Mouse (Mus musculus): Measurements from ENCODE around the gene Vapb. TPM values are rescaled to one million over a fixed set of nuclear protein-coding genes. Genes with fewer than 3 reads are reported as not detected.

The Vapb gene
- total RNA-seq, 2 experiments from 2014 or later = 105 to 110 TPM

DNA sequence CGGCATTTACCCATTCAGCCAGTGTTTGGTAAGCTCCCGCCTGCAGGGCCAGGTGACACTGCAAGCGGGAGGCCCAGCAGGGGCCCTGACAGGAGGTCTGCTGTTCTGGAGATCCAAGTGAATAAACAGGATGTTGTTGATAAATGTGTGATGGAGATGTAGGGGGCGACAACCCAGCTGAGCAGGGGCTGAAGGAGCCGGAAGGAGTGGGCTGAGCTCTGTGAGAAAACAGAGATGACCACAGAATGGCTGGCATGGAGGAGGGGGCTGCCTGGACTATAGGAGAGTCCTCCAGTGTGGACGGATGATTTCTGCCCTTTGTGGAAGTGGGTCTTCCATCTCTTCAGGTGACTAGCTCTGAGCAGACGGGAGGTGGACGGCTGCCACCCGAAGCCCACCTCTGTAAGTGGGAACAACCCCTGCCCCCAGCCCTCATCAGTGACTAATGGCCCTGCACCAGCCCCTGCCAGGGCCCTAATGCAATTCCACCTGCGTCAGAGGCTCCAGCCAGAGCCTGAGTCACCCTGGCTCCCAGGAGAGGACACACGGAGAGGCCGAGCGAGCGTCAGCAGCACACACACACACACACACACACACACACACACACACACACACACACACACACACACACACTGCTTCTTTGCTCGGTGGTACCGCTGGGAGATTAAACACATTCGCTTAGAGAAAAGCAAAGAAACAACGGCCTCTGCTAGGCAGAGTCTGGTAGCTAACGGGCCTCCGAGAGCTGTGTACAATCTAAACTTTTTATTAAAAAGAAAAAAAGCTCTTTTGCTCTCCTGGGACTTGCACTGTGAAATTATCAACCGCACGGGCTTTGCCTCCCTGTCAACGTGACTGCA lies 52.9 kb downstream of the Vapb start:
- no peak for DNase-seq (ENCODE audit: low spot score in 2 of 2)

DNA sequence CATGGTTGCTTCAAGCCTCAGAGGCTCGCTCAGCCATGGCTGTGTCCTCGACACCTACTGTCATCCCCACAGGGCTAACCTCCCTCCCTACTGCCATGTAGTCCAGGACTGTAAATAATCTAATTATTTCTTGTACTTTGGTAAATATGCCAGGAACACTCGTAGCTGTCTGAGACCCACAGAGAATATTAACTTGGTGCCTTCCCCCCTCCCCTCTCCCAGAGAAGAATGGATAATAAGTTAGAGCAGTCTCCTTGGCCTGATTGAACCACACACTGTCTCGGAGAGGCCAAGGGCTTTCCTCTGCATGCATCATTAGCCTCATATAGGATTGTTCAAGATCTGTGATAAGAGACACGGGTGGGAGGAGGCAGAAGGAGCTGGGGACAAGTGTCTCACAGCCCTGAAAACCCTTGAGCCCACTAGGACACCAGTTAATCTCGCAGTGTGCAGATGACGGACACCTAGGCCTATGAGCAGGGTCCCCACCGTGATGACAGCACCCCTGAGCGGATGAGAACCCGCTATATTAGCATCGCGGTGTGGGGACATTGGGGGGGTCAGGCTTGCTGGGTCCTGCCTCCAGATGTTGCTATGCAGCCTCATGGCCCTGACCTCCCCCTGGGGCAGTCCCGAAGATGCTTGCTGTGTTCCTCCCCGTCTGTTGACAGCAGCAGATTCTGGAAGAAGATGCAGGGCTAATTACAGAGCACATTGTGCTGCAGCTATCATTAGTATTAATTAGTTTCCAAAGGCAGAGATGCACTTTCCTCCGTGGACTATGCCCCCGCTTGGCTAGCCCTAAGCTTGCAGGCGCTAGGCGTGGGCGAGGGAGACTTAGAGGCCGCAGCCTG lies 54.8 kb downstream of the Vapb start:
- DNase-seq (ENCODE audit: low spot score in 2 of 2) = no peak

DNA sequence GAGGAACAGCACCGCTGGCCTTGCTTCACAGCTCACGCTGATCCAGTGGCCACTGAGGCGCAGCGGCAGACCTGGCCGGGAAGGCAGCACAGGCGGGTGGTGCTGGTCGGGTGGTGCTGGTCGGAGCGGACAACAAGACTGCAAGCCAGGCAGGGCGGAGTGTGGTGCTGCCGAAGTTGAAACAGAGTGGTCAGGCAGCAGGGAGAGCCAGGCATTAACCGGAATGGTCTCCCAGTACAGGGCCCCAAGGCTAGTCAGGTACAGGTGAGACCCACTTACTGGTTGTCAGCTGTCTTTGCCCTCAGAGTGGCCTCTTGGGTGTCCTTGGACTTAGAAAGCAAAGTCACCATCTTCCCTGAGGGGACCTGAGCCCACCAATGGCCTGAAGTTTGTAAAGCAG lies 56.7 kb downstream of the Vapb start:
- no peak for DNase-seq (ENCODE audit: low spot score in 2 of 2)

DNA sequence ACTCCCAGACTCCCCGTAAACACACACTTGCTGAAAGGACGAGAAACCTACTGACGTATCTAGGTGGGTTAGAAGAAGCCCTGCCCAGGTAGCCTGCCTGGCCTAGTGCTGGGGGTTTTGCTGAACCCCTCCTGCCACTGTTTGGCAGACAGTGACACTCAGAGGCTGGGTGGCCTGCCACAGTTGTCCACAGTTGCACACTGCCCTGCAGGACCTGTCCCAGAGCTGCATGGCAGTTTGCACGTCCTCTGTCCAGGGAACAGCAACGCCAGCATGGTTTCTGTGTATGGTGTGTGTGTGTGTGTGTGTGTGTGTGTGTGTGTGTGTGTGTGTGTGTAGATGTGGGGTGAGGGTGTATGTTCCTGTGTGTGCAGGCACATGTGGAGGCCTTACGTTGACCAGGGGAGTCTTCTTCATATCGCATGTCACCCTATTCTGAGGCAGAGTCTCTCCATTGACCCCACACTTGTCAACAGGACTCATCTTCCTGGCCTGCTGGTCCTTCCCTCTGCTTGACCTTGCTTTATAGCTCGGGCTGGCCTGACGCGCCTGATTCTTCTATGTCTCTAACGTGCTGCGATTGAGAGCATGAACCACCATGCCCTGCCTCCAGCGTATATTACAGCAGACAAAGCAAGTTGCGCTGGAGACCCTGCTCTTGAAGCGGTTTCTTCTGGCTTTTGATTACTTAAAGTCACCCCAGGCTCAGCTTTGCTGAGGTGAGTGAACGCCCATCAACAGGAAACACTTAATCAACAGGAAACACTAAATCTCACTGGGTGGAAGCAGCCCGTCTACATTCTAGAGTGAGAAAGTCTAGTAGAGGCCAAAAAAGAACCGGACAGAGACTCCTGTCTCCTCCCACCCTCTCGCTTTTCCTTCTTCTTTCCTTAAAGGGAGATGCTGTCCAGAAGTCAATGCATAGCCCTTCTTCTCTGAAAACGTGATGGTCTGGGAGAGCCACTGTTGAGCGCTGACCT lies 57.5 kb downstream of the Vapb start:
- DNase-seq (ENCODE audit: low spot score in 2 of 2) = no peak

DNA sequence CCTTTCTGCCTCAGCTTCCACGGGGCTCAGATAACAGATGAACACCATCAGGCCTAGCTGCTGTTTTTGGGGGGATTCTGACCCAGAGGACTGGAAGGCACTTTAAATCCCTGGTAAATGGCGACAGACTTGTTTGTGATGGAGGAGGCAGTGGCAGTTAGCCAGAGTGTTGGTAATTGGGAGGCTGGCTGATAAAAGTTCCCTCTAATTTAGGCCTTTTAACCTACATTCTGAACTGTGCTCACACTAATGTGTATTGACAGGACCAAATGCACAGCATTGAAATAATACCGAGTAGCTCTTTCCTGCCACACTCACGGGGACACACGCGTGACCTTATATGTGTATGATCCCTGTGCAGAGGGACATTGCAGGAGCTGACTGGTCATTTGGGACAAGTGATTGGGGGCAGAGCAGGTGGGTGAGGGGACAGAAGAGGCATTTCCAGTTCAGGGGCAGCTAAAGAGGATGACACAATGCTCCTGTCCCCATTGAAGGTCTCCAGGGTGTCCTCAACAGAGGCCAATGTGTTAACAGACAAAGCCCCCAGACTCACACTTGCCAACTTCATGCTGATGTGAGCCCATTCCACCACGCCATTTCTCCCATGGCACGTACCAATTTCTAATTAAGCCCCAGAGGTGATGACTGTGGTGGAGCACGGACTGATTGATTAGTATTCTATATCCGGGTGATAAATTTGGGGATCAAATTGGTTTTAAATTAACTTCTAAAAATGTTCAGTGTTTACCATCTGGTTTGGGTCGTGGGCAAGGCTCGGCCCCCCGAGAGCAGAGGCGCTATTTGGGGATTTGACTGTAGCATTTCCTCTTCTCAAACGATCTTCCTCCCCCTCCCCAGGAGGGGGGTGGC lies 58.7 kb downstream of the Vapb start:
- no peak for DNase-seq (ENCODE audit: low spot score in 2 of 2)

DNA sequence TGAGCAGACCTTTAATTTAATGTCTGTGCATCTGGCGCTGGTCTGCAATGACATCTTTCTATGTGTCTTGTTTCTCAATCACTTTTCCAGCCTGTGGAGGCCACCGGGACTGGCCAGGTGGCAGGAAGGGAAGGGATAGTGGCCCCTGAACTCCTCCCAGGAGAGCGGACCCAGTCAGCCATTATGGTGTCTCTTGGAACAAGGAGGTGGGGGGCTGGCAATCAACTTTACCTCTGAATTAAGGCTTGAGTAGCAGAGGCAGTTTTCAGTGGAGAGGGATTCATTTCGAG lies 59.3 kb downstream of the Vapb start:
- DNase-seq (ENCODE audit: low spot score in 2 of 2) = no peak

DNA sequence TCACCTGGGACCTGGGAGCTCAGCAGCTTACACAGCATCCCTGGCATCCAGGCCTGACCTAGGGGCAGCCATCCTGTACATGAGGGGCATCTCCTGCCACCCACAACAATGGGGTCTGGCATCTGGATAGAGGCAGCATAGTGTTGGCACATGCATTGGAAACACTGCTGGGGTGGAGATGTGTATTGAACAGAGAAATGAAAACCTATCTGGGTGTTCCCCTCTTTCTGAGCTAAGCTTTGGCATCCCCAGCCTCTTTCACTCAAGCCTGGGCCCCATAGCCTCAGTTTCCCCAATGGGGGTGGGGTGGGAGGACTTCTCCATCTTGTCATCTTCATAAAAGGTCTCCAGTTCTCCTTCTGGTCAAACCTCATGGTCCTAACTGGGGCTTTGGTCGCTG lies 62.2 kb downstream of the Vapb start:
- no peak for DNase-seq (ENCODE audit: low spot score in 2 of 2)

DNA sequence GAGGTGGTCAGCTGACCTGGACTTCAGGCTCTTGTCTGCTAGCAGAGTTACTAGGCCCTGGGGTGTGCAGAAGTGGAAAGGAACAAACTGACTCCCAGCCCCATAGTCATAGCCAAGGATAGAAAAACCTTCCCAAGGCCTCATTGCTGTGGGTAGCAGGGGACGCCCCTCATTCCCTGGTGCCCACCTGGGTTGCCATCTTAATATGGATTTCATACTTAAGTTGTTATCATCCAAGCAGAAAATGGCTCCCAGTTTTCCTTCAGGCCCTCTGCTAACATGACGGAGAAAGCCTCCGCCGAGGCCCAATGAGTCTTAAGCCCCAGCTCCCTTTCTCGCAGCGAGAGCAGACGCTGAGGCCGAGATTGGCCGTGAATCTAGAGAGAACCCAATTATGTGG lies 63.3 kb downstream of the Vapb start:
- no peak for DNase-seq (ENCODE audit: low spot score in 2 of 2)

DNA sequence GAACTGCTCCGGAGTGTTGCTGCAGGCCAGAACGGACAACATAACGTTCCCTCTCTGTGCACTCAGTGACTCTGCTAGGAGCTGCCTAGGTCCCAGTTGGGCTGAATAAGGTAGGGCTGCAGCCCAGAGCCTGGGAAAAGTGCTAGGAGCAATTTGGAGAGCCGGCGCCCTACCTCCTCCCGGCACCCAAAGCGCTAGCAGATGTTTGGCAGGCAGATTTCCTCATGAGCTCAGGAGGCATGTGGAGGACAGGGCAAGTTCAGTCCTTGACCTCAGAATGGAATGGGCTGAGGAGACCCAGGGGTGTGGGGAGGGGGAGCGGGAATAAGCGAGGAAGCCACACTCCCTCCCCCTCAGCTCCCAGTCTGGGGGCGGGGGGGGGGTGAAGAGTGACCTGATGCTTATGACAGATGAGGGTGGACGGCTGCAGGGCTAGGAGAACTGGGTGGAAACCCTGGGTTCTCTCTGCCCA lies 64.1 kb downstream of the Vapb start:
- no peak for DNase-seq (ENCODE audit: low spot score in 2 of 2)

DNA sequence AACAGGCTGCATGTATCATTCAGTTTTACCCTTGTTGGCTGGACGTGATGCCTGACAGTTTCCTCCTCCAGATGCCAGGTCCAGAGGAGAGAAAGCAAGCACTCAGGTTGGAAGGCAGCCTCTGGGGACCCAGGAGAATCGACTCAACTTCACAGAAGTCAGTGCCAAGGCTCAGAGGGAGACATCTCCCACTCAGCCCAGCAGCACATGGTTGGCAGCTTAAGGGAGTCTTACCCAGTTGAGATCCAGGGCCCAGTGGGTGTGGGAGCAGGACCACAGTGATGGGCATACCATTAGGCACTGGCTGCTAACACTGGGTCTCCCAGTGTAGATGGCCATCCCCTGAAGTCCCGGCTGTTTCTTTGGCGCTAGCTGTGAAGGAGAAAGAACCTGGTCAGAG lies 64.9 kb downstream of the Vapb start:
- no peak for DNase-seq (ENCODE audit: low spot score in 2 of 2)

DNA sequence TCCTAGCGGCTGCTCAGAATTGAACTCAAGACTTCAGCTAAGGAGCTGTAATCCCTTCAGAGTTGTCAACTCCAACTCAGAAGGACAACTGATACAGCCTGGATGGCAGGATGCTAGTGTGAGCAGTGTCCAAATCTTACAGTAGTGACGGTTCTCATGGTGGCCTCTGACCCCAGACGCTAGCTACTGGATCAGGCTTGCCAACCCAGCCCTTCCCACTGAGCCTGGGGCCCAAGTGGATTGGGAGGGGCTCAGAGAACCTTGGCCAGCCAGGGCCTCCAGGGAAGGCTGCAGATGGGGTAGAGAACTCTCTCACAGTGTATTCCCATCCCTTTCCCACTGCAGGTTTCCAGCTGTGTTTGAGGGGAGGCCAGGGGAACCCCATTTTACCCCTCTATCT lies 65.6 kb downstream of the Vapb start:
- no peak for DNase-seq (ENCODE audit: low spot score in 2 of 2)

DNA sequence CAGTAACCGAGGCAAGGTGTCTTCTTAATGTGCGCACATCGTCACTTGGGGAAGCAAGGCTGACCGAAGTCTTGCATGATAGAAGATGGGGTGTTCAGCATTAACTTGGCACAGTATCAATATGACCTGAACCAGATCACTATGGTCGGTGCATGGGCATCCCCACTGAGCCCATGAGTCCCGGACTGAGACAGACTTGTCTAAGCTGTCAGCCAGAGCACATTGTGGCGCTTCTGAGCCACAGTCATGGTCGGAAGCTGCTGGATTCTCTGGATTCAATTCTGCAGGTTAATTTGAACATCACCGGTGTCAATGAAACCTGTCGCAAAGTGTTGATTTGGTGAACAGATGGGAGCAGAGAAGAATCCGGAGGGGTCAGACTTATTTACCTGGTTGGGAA lies 66.5 kb downstream of the Vapb start:
- DNase-seq (ENCODE audit: low spot score in 2 of 2) = no peak

DNA sequence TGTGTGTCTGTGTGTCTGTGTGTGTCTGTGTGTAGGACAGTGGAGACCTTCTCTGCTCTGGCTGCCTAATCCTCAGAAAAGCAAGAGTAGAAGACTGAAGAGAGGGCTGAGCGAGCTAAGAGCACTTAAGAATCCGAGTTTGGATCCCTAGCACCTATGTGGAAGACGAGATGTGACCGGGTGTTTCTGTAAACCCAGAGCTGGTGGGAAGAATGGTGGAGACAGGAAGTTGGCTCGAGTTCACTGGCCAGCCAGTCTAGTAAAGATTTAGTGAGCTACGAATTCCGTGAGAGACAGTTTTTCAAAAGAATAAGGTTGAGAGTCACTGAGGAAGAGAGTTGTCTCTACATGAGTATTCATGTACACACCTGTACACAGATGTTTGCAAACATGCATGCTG lies 69.3 kb downstream of the Vapb start:
- no peak for DNase-seq (ENCODE audit: low spot score in 2 of 2)

DNA sequence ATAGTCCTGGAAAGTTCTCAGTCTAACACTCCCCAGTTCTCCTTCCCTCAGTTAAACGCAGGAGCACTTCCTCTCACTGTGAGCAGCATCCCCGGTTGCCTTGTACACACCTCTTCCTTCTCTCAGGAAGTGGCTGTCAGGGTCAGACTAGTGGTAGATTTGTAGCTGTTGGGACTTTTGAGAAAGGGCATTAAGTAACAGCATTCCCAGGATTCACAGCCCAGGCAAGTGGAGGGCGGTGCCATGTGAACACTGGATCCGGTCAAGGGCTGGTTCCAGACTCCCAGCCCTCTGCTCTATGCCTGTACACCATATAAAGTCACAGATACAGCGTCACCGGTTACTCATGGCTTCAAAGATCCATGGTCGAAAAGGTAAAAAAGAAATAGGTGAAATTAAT lies 71.6 kb downstream of the Vapb start:
- no peak for DNase-seq (ENCODE audit: low spot score in 2 of 2)

DNA sequence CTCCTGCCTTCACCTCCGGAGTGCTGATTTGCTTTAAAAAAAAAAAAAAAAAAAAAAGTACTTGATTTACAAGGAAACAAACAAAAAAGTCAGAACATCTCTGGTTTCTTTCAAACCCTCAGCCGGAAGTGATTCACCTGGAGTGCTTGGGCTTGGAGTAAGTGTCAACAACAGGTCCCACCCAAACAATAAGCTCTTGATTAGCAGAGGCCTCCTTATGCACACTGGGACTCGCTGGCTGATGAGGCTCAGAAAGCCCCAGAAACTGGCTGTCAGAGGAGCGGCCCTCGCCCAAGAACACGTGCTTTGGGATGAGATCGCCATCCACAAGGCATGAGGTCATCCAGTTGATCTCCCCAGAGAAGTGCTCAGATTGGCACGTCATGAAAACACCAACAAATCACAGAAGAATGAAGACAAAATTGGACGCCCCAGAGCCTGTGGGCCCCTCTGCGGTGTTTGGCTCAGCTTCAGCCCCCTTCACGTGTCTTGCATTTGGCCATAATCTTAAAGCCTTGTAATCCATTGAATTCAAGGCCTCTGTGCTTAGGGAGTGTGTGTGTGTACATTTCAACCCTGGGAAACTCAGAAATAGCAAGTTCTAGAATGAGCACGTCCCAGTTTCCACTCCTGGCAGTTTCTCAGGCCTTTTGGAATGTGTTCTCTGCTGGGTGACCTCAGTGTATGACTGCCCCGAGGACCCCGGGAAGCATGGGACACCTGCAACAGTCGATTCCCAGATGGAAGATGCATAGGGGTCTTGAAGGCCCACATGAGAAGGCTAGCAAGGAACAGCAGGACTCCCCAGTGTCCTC lies 72.9 kb downstream of the Vapb start:
- no peak for DNase-seq (ENCODE audit: low spot score in 2 of 2)

DNA sequence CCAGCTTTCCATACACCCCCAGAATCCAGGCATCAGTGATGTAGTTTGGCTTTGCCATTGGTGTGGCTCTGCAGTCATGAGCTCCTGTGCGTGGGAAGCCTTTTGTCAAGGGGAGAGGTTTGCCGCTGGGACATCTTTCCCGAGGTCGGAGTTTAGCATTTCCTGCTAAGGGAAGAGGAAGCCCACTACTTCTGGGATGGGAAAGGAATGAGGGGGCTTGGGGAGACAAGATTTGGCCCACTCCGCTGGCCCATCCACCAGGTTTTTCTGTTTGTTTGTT lies 73.5 kb downstream of the Vapb start:
- no peak for DNase-seq (ENCODE audit: low spot score in 2 of 2)

DNA sequence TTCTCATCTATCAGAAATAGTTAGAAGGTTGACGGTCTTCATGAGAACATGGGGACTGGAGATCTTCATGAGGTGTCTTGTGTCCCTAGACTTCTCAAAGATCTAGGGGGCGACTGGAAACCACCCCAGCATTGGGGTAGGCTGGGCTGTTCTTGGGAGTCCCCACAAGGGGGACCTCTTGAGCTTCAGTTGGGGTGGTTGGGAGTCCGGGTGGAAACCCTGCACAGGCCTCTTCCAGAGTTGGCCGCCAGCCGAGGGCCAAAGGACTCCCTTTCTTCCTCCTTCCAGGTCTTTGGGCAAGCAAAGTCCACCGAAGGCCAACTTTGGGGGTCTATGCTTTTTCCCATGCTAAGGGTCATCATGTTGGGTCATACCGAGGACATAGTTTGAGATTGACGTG lies 74.5 kb downstream of the Vapb start:
- no peak for DNase-seq (ENCODE audit: low spot score in 2 of 2)

DNA sequence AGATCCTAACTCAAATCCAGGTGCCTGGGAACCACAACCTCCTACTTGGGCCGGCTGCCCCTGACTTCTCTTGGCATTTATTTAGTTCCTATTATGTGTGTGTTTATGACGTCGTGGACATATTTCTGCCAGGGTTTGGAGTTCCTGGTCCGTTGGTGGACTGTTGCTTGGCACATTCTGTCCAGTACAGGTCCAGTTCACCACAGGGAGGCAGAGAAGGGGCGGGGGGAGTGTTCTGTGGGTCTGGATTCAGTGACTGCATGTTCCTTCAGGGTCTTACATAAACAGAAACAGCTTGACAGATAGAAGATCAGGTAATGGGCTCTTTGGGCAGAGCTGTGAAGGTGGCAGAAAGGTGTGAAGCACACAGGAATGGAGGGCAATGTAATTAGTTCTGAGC lies 75.8 kb downstream of the Vapb start:
- no peak for DNase-seq (ENCODE audit: low spot score in 2 of 2)

DNA sequence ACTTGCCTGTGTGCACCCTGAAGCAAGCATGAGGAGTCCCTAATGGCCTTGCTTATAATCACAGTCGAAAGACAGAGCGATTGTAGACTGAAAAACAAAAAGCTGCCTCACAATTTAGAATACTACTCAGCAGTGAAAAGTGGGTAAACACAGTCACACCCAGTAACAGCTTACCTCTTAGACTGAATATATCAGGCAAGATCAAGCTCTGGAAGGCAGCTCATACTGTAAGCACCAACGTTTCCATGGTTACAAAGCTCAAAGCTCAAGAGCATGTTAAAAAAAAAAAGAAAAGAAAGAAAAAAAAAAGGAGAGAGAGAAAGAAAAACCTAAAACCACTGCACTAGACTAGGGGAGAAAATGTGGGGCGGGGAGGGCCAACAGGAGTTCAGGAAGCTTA lies 89.0 kb downstream of the Vapb start:
- no peak for DNase-seq (ENCODE audit: low spot score in 2 of 2)

DNA sequence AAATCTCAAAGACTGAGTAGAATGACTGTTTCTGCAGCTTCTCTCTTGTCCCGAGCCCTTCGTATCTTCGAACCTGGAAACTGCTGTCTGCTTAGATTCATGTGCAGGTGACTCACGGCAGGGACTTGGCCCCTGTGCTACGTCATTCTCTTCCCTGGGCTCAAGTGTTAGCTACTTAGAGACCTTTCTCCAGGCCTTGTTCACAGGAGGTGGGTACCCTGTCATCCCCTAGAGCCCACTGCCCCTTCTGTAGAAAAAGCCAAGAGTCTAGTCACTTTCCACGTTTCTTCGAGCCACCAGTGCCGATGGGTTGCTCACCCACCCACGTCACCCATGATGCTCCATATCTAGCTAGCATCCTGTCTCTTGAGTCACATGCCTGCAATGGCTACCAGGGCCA lies 89.9 kb downstream of the Vapb start:
- no peak for DNase-seq (ENCODE audit: low spot score in 2 of 2)
